Mouse (Mus musculus): ENCODE data around the gene Stard3.

DNA sequence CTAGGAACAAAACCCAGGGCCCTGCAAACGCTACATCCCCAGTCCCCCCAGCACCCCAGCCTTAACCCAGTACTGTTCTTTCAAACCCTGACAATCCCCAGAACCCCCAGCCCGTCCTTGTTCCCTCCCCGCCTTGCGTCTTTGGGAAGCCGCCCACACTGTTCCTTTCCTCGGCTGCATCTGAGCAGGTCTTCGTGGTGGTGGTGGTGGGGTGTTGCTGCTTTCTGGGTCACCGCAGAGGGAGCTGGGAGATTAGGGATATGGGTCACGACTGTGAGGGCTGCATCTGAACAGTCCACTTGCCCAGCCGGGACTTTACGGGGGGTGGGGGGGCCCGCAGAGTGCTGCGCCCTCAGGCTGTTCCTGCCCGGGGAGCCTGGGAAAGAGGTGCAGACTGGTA is 3.7 kb upstream of the Stard3 start:
- no peak for TF ChIP-seq USF1 (IDR thresholded peaks at IDR 0.05; ENCODE audit: low read depth)
- no peak for TF ChIP-seq POLR2A (IDR thresholded peaks at IDR 0.05; ENCODE audit: insufficient read length, low read depth)
- TF ChIP-seq MYOG (IDR thresholded peaks at IDR 0.05; ENCODE audit: control insufficient read depth in 1 of 3, insufficient read depth in 1 of 3, insufficient read length in 2 of 3, low read depth in 2 of 3) = no peak
- TF ChIP-seq POLR2AphosphoS2 (IDR thresholded peaks at IDR 0.05; ENCODE audit: insufficient read length, low read depth) = no peak
- TF ChIP-seq E2F4 (IDR thresholded peaks at IDR 0.05; ENCODE audit: insufficient read depth) = no peak
